Mouse (Mus musculus) kidney, postnatal 0 days (tissue): Measurements from ENCODE around the gene Ppp1r13b. TPM values are rescaled to one million over a fixed set of nuclear protein-coding genes. Genes with fewer than 3 reads are reported as not detected.

Experiments
- ATAC-seq: fragments of 200-750 bp; cut with Nextera tagmentation; replicated peaks from 2 replicates; pipeline ENCODE4 v1.8.0; 2017; ENCODE audit warnings: low read depth, moderate number of reproducible peaks, moderate TSS enrichment, moderate library complexity; ENCODE audit not compliant: low FRiP score
- DNase-seq: peaks from one replicate; pipeline ENCODE4 v3.0.0-alpha.2; 2016; ENCODE audit warnings: low spot score
- H3K27ac ChIP-seq: fragments of 300-500 bp; sonication (generic); 2 replicates; pipeline ENCODE4 v1.5.1; 2014; ENCODE audit warnings: mild to moderate bottlenecking
- H3K27me3 ChIP-seq: fragments of 300-500 bp; sonication (generic); 2 replicates; pipeline ENCODE4 v1.6.1; 2014; ENCODE audit warnings: low read length, mixed read lengths; ENCODE audit not compliant: insufficient read depth
- H3K36me3 ChIP-seq: fragments of 300-500 bp; sonication (generic); 2 replicates; pipeline ENCODE4 v1.6.1; 2014; ENCODE audit warnings: low read length, mixed read lengths; ENCODE audit not compliant: insufficient read depth
- H3K4me1 ChIP-seq: fragments of 300-500 bp; sonication (generic); replicated peaks from 2 replicates; pipeline ENCODE4 v1.6.1; 2014; ENCODE audit warnings: antibody characterized with exemption, low read length, mixed read lengths; ENCODE audit not compliant: insufficient read depth
- H3K4me2 ChIP-seq: fragments of 300-500 bp; sonication (generic); 2 replicates; pipeline ENCODE4 v1.6.1; 2014; ENCODE audit warnings: mild to moderate bottlenecking, low read length, moderate library complexity, mixed read lengths
- H3K4me3 ChIP-seq: fragments of 300-500 bp; sonication (generic); replicated peaks from 2 replicates; pipeline ENCODE4 v1.5.1; 2014; ENCODE audit warnings: low read depth, low read length
- H3K9ac ChIP-seq: fragments of 300-500 bp; sonication (generic); 2 replicates; pipeline ENCODE4 v1.6.1; 2014; ENCODE audit warnings: low read depth, low read length
- H3K9me3 ChIP-seq: fragments of 300-500 bp; sonication (generic); replicated peaks from 2 replicates; pipeline ENCODE4 v1.6.1; 2016; ENCODE audit warnings: low read length, inconsistent platforms, mixed read lengths
- CTCF ChIP-seq: IDR thresholded peaks from 2 replicates; pipeline ENCODE4 v1.5.1; 2016; ENCODE audit warnings: antibody characterized with exemption, low read depth, mild to moderate bottlenecking, moderate library complexity
- WGBS: fragments of 180-500 bp; shearing (Covaris S2); extraction: QIAGEN DNeasy Blood & Tissue Kit; methylation state at CpG from one replicate; pipeline ENCODE4 v1.1.7; 2014; 5-methylcytosine and 5-hydroxymethylcytosine counted together
- polyA plus RNA-seq: library from polyadenylated mRNA; unstranded; fragments of >200 nt; fragmentation: Nextera tagmentation; extraction: Ambion mirVana; gene quantifications from 2 replicates; pipeline ENCODE4 v1.2.1, GENCODE M21; 2015

The Ppp1r13b gene
- polyA plus RNA-seq, 1 experiment from 2014 or later = 16.7 TPM

- DNase-seq (no peak), ATAC-seq (no peak)
- Histone ChIP-seq H3K4me1 (peaks cover 54% of the 10 kb centered on the region), H3K9me3 (no peaks in the 10 kb centered on the region), H3K9ac (no peak overlapping the region), H3K36me3 (no peaks in the 10 kb centered on the region), H3K27me3 (no peaks in the 10 kb centered on the region), H3K4me2 (no peak overlapping the region), H3K4me3 (no peak overlapping the region), H3K27ac (peak overlapping the region; percentile 38; the same call in 1 of the 2 replicates)
- no peak for TF ChIP-seq CTCF
- 51% methylated on average over 2 of the region's 2 CpGs for WGBS
Observed at GRCm38 (mm10) chr12:111933971-111934370, 26.1 kb upstream of the Ppp1r13b start.

GRCm38 (mm10) chr12:111933032-111933704 lies 25.3 kb upstream of the Ppp1r13b start:
- ATAC-seq (peak; percentile 80), DNase-seq (peak; percentile 78)
- Histone ChIP-seq H3K4me1 (peaks cover 48% of the 10 kb centered on the region), H3K27ac (peak overlapping the region; percentile 38), H3K9ac (no peak overlapping the region), H3K27me3 (no peaks in the 10 kb centered on the region), H3K9me3 (no peaks in the 10 kb centered on the region), H3K36me3 (no peaks in the 10 kb centered on the region), H3K4me3 (no peak overlapping the region), H3K4me2 (no peak overlapping the region)
- WGBS = 43% methylated on average over 11 of the region's 11 CpGs
- peak; percentile 23 for TF ChIP-seq CTCF

DNA sequence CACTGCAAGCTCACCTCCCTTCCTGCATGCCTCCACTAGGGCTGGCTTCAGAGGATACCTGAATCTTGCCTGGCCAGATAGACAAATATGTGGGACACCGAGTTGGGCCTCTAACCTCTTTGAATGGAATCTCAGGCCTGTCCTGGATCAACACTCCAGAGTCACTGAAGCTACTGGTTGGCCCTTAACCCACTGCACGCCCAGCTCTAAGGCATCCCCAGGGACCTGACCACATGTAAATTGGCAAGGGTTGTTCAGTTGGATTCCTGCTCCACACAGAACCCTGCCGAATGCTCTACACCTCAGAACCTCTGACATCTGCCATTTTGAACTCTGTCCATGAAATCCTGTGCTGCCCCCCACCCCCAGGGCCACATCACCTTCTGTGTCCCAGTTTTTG lies 24.6 kb upstream of the Ppp1r13b start:
- 36% methylated on average over 3 of the region's 3 CpGs for WGBS
- H3K4me1 ChIP-seq = peaks cover 41% of the 10 kb centered on the region
- H3K27me3 ChIP-seq = no peaks in the 10 kb centered on the region
- no peak overlapping the region for H3K4me3 ChIP-seq
- H3K9me3 ChIP-seq = no peaks in the 10 kb centered on the region
- peak overlapping the region; percentile 38; the same call in 1 of the 2 replicates for H3K27ac ChIP-seq
- no peak overlapping the region for H3K9ac ChIP-seq
- no peak for ATAC-seq
- TF ChIP-seq CTCF = no peak
- no peak overlapping the region for H3K4me2 ChIP-seq
- H3K36me3 ChIP-seq = no peaks in the 10 kb centered on the region
- no peak for DNase-seq

GRCm38 (mm10) chr12:111931411-111932025 lies 23.6 kb upstream of the Ppp1r13b start:
- Histone ChIP-seq H3K9me3 (no peaks in the 10 kb centered on the region), H3K27ac (no peak overlapping the region), H3K27me3 (no peaks in the 10 kb centered on the region), H3K4me2 (no peak overlapping the region), H3K4me1 (peaks cover 31% of the 10 kb centered on the region), H3K9ac (no peak overlapping the region), H3K36me3 (no peaks in the 10 kb centered on the region), H3K4me3 (no peak overlapping the region)
- 63% methylated on average over 9 of the region's 9 CpGs for WGBS
- no peak for DNase-seq
- ATAC-seq = no peak
- TF ChIP-seq CTCF = no peak

DNA sequence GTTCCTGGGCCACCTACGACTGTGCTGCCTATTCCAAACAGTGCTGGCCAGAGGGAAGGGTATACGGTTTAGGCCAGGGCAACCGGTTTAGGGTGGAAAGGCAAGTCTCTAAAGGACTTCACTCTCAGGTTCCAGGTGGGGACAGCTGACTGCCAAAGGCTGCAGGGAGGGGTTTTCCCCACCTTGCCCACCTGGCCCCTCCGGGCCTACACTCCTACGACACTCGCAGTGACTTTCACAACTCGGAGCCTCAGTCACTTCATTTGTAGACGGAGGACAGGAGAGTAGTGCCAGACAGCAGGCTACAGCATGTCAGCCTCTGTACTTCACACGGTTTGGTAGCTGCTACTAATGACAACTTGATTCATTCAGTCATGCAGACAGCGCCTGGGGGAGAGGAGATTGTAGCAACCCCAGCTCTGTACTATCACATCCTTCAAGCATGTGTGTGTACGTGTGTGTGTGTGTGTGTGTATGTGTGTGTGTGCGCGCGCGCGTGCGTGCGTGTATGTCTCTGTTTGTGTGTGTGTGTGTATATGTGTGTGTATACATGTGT lies 20.6 kb upstream of the Ppp1r13b start:
- Histone ChIP-seq H3K27ac (no peak overlapping the region), H3K4me1 (peaks cover 15% of the 10 kb centered on the region), H3K27me3 (no peaks in the 10 kb centered on the region), H3K4me3 (no peak overlapping the region), H3K9ac (peak overlapping the region; percentile 1; the same call in 1 of the 2 replicates), H3K4me2 (no peak overlapping the region), H3K9me3 (no peaks in the 10 kb centered on the region), H3K36me3 (no peaks in the 10 kb centered on the region)
- ATAC-seq (no peak), DNase-seq (no peak)
- TF ChIP-seq CTCF = no peak
- WGBS = 77% methylated on average over 18 of the region's 18 CpGs

GRCm38 (mm10) chr12:111927338-111927737 lies 19.4 kb upstream of the Ppp1r13b start:
- no peak overlapping the region for H3K27ac ChIP-seq
- H3K9ac ChIP-seq = no peak overlapping the region
- WGBS = 54% methylated on average over 1 of the region's 1 CpGs
- ATAC-seq (no peak), DNase-seq (no peak)
- H3K36me3 ChIP-seq = no peaks in the 10 kb centered on the region
- H3K4me2 ChIP-seq = no peak overlapping the region
- no peaks in the 10 kb centered on the region for H3K27me3 ChIP-seq
- H3K4me1 ChIP-seq = 0 out of 2 replicates have a peak, but pooled peaks cover 4% of the 10 kb centered on the region
- H3K9me3 ChIP-seq = no peaks in the 10 kb centered on the region
- H3K4me3 ChIP-seq = no peak overlapping the region
- TF ChIP-seq CTCF = no peak
